Mouse (Mus musculus): Measurements from ENCODE around the gene Nwd1.

GRCm38 (mm10) chr8:72664107-72664652 lies 17.7 kb downstream of the Nwd1 start:
- TF ChIP-seq POLR2A (IDR thresholded peaks at IDR 0.05; ENCODE audit: control insufficient read depth, extremely low read depth, insufficient read depth, low read length, poor library complexity) (no peak), CTCF (IDR thresholded peaks at IDR 0.05; ENCODE audit: borderline replicate concordance, control insufficient read depth, extremely low read depth, insufficient read depth, low read length, poor library complexity) (no peak)

Measured in thymus, adult 2 months (tissue).